Mouse (Mus musculus) spleen, postnatal 10 days (tissue): ENCODE measurements around the gene Pmepa1.
A peak's percentile ranks its signal among the peaks of the same experiment; 100 is the strongest.

ENCODE experiments used
- DNase-seq, 2 experiments: peaks; one replicate each; pipeline ENCODE4 v3.0.0; 2021 to 2022; ENCODE audit warnings: low spot score in 2 of 2

The Pmepa1 gene

DNA sequence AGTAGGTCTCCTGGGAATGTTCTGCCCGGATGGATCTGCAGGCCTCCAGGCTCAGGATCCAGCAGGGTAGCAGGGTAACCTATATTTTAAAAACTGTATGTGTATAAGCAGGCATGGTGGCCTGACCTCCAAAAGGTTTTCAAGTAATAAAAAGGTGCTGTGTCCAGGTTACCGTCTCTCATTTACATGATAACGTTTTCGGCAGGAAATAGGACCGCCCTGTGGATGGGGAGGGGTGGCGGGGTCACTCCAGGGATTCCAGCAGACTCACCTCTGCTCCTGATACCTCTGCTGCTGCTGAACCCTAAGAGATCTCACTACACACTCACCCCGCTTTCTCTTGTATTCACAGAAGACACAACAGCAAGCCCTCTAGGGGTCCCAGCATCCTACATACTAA lies 50.4 kb downstream of the Pmepa1 start:
- no peak for DNase-seq

DNA sequence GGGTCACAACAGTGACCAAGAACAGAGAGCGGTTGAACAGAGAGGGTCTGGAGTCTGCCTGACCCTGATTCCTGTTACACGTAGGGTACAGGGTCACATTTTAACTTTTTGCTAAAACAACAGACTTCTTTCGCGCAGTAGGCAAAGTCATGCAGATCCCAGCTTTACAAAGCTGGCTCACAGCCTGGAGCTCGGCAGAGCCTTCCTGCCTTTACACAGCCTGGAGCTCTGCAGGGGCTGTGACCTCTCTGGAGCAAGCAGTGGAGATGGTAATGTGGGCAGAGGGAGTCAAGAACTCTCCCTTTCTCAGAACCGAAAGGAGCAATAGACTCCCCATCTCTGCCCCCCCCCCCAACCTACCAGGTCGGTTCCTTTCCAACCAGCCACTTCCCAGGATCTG lies 51.5 kb downstream of the Pmepa1 start:
- no peak for DNase-seq

DNA sequence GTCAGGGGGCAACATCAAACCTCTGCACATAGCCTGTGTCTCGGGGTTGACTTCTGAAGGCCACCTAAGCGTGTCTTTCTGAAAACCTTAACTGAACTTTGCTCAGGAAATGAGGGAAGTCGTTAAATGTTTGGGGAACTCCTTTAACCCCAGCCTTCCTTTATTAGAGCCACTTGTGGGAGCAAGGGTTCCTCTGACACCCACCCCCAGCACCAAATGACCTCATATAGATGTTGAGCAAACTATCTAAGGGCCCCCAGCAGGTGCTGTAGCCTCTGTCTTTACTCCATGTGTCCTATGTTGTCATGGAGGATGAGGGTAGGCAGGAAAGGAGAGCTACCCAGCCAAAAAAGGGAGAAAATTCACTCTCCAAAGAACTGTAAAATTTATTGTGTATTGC lies 52.2 kb downstream of the Pmepa1 start:
- DNase-seq = no peak

DNA sequence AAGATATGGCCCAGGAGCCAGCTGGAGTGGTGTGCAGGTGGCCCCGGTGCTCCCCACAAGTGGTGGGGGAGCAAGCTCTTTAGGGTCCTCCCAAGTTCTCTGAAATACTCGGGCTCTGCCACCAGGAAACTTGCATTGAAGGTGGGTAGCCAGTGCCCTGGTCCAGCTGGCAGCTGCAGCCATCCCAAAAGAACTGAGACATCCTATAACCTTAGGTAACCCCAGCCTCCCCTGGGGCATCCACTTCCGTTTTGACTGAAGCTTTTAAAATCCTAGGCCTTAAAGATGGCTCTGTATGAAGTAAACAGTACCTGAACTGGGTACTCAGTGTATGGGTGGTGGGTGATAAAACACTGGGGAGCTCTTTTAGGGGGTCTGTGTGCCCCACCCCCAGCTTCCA lies 52.8 kb downstream of the Pmepa1 start:
- no peak for DNase-seq

DNA sequence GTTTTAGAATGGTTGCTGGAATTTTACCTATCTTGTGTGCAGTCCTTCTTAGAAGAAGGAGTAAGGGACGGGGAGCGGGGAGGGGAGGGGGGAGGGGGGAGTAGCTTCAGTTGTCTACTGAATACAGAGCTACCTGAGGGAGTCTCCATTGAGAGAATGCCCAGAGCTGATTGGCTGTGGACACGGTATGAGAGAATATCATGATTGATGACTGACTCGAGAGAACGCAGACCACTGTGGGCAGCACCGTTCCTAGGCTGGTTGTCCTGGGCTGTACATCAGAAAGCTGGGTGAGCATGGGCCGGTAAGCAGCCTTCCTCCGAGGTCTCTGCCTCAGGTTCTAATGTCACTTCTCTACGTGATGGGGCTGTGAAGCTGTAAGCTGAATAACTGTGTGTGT lies 55.6 kb downstream of the Pmepa1 start:
- DNase-seq = no peak

DNA sequence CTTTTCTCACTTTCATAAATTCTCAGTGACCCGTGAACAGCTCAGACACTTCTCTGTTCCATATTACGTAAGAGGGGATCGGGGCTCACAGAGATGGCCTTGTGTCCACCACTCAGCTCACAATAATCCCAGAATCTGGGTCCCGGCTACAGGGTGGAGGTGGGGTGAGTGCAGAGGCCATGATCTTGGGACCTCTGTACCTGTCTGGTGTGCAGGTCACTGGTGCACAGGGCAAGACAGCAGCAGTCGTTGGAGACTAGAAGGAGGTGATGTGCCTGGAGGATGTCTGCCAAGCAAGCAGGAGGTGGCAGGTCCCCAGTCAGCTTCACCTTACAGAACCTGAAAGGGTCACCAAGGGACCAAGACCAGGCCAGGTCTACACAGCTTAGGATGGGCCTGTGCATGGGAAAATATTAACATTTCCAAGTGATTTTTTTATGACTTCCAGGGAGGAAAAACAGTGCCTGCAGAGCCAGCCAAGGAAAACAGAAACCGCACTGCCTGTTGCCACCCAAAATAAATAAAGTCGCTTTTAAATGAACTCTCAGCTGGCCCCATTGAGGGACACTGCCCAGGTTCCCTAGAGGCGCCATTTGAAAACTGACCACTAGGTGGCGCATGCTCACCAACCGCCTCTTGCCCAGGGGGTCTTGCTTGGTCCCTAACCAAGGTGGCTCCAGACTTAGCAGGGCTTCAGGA lies 56.9 kb downstream of the Pmepa1 start:
- DNase-seq = peak in 1 of 2 experiments; percentile 56

DNA sequence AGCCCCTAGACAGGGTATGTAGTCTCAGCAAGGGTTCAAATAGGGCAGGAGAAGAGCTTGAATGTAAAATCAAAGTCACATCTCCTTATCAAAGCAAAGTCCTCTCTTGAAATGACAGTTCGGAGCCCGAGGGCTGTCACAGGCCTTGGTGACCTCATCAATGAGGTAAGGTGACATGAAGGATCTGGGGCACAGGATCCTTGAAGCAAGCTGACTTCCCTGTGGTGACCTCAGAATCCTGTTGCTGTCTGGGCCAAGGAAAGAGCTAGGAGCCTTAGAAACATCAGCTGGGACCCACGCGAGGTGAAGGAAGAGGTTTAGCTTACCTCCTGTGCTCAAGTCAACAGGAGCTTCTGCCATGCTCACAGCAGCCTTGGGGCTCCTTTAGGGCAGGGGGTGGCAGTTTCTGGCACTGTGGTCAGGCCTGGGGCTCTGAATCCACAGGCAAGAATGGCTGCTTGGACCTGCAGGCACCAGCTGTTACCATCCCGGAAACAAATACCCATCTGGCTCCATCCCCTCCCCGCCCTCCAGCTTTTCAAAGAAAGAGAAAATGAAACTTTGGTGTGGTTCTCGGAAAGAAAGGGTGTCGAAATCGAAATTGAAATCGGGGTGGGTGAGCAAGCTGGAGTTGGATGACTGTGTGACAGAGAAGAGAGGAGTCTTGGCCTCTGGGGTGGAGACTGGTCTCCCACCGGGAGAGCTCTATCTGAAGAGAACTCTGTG lies 57.8 kb downstream of the Pmepa1 start, which contains the start of gene Zbp1:
Gene Zbp1 (minus strand): TSS at position 508 of the 726 bp plus-strand sequence.
- peak in 1 of 2 experiments; percentile 35 for DNase-seq

DNA sequence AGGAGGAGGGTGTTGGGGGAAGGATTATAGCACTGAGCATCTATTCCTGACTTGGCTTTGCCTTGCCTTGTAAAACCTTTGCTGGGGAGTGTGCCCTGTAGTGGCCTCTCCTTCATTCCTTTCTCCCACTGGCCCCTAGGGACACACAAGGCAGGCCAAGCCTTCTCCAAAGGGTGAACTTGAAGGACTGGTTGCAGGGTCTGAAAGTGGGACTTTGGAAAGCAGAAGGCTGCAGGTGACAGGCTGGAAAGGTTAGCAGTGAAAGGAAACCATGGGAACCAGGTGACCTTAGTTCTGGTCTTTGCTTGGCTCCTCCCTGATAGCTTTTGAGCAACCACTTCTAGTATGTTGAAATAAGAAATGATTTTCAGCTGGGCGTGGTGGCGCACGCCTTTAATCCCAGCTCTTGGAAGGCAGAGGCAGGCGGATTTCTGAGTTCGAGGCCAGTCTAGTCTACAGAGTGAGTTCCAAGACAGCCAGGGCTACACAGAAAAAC lies 58.5 kb downstream of the Pmepa1 start:
- DNase-seq = peak in 1 of 2 experiments; percentile 7

DNA sequence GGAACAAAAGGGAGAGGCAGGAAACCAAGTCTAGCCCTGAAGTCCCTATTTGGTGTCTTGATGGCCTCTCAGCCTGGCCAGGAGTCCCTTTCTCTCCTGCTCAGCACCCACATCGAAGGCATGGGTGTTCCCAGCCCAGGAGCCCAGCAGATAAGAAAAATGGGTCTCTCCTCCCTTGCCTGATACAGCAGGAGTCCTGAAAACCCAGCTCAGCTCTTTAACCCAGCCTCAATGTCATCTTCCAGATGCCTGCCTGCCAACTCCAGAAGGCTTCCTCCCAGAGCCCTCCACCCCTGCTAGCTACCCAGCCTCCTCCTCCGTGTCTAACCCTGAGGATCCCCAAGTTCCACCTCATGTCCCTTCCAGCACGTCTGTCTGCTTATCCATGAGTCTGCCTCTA lies 59.1 kb downstream of the Pmepa1 start:
- no peak for DNase-seq

DNA sequence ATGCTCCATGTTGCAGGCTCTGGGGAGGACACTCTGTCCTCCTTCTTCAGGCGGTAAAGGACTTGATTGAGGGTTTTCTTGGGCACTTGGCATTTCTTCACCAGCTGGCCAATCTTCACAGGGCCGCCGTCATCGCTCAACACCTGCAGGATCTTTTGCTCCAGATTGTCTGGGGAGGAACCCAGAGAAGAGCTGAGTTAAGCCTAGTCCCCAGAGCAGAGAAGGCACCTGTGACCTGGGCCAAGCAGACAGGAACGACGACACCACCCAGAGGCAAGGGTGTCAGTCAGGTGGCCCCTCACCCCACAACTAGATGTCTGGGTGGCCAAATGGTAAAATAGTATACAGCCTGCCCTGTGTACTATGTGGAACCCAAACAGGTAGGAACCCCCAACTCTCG lies 59.5 kb downstream of the Pmepa1 start:
- peak in 1 of 2 experiments; percentile 10 for DNase-seq

DNA sequence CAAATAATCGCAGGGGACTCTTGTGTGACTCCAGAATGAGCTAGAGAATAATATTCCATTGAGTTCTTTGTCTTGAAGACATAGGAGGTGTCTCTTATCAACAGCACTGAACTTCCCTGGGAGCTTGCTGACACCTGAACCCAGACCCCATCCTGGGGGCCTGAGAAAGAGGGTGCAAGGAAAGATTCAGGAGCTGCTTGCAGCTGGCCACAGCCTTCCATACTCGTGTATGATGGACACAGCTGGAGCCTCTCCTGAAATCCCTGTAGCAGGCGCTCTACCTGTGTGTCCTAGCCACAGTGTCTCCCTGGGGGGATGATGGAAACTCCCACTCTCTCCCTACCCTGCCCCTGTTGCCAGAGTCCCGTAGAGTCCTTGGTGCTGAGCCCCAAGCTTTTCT lies 64.1 kb downstream of the Pmepa1 start:
- DNase-seq = peak in 1 of 2 experiments; percentile 0

DNA sequence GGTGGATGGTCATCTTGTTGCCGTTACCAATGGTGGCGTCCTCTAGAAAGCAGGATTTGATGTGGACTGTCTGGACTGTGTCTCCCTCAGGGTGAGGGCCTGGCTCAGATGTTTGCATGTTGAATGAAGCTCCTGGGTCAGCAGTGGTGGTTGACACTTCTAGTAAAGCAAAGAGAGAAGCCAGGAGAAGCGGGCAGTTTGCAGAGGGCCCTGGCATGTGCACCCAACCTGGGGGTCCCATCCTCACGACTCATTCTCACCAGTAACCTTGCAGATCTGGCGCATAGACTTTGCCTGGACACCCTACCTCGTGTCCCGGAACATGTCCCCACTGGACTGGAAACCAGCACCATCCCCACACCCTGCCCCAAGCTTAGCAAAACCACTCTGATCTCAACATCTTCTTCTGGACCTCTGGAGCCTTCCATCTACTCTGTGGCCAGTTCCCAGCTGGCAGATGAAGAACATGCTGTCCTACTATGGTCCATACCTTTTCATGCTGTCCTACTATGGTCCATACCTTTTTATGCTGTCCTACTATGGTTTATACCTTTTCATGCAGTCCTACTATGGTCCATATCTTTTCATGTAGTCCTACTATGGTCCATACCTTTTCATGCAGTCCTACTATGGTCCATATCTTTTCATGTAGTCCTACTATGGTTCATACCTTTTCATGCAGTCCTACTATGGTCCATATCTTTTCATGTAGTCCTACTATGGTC lies 67.1 kb downstream of the Pmepa1 start:
- DNase-seq = no peak

DNA sequence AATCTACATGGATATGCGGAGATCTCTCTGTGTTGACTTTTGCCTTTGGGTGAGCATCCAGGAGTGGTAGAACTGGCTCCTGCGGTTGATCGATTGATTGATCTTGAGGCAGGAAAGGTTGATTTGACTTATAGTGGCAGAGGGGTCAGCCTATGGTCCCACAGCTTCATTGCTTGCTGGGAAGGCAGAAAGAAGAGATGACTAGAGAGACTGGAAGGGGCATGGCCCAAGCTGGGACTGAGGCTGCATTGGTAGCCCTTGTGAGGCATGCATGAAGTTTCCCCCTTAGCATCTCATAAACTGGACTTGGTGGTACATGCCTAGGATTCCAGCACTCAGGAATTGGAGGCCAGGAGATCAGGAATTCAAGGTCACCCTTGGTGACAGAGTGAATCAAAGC lies 69.3 kb downstream of the Pmepa1 start:
- DNase-seq = no peak

DNA sequence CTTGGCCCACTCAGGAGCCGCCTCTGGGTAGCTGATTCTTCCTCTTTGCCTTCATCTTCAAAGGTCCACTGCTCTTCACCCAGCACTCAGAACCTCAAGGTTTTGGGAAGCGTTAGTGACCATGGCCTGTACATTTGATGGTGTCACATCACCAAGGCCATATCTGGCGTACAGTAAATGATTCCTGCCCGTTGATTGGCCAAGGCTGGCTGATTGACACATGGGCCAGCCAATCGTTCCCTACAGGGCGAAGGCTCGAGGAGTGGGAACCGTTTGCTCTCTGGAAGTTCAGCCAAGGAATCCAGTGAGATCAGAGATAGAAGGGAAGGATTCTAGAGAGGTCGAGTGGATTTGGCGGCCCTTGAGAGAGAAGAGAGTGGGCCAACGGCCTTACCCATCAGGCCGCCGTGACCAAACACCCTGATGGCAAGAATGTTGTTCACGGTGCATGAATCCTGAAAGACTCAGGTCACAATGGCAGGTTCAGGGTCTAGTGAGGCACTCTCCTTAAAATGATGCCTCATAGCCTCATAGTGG lies 70.7 kb downstream of the Pmepa1 start:
- DNase-seq = peak in 1 of 2 experiments; percentile 8

DNA sequence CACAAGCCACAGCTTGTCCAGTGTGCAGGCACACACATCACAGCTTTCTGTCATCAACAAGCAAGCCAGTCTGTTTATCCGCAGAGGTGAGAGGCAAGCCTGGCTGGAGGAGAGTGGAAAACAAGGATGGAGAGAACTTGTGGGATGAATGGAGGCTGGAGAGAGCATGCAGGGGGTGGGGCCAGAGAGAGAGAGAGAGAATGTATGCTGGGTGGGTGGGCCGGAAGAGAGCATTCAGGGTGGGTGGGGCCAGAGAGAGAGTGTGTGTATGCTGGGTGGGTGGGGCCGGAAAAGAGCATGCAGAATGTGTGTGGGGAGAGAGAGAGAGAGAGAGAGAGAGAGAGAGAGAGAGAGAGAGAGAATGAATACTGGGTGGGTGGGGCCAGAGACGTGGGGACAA lies 71.7 kb downstream of the Pmepa1 start:
- peak in 1 of 2 experiments; percentile 8 for DNase-seq

DNA sequence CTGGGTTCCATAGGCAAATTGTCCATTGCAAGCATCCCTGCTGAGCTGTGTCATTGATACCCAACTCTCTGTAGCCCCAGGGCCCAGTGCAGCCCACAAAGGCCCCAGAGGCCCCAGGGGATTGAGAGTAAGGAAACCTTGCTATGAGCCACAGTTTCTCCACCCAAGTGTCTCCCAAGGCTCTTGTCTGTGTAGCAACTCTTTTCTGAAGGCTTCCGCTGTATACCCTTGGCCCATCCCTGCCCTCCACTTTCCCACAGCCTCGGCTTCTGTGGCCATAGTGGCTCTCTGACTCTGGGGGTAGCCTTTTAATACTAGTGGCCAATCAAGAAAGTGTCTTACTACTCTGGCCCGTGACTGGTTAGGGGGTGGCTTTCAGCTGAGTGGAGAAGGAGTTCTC lies 72.6 kb downstream of the Pmepa1 start:
- peak in 1 of 2 experiments; percentile 8 for DNase-seq

DNA sequence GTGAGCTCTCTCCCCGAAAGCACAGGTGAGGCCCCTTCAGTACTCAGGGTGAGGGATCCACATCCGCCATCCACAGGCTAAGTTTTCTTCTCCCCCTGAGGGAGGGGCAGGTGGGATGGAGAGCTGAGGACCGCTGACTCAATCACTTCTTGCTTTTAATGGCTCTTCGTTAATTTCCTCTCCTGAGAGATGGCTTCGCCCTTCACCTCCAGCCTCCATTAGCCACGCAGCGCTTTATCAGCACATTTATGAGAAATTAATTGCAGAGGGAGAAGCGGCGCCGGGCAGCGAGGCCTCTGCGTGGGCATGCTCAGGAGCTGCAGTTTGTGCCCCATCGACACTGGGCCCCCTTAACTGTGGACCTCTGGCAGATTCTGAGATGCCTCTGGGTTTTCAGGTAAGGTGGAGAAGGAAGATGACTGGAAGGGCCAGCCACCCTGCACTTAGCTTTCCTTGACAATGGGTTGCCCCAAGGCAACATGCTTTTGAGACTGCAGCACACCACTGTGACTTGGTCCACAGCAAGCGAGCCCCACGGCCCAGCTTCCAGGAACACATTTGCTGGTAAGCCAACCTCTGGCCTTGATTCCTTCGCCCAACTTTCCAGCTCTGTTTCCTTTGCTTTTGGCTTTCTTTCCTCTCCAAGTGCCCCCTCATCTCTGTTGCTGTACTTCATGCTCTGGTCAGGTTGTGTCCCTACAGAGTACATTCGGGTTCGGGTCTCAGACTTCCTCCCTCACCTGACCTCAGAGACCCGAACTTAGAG lies 73.2 kb downstream of the Pmepa1 start:
- DNase-seq = peak in 1 of 2 experiments; percentile 10

DNA sequence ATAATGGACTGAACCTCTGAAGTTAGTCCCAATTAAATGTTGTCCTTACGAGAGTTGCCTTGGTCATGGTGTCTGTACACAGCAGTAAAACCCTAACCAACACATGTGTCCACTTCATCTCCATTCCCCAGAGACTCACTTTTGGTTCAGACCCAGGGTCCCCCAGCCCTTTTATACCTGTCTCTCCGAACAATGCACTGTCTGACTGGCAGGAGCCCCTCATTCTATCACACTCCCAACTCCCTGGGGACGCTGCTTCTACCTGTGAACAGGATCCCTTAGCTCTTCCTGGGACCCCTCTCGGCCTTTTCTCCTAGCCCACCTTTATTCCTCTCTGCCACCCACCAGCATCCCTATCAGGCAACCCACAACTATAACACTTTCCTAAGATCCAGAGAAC lies 81.5 kb downstream of the Pmepa1 start:
- no peak for DNase-seq

DNA sequence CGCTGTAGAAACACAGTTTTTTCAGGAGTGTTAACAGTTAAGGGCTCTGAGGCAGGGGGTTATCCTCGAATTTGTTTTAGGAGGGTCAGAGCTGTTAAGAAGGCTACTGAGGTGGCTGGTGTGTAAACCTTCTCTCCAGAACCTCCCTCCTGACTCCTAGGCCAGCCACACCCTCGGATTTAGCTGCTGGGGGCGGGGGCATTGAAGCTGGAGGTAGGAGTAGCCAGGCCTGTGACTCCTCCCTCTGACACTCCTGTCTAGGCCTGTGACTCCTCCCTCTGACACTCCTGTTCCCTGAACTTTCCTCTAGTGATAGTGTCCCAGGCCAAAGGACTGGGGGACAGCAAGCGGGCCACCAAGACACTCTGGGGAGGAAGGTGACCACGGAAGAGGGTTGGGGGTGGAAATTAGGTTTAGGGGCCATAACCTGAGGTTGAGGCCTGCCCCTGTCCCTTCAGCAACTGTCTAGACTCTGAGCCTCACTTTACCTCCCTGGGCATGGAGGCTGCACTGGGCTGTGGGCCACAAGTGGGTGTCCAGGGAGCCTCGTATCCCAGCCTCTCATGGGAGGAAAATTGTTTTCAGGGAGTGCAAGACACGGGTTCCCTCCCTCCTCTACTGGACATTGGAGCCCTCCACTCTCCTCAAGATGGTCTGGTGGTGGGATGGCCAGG lies 89.0 kb downstream of the Pmepa1 start:
- DNase-seq = peak in 1 of 2 experiments; percentile 24

DNA sequence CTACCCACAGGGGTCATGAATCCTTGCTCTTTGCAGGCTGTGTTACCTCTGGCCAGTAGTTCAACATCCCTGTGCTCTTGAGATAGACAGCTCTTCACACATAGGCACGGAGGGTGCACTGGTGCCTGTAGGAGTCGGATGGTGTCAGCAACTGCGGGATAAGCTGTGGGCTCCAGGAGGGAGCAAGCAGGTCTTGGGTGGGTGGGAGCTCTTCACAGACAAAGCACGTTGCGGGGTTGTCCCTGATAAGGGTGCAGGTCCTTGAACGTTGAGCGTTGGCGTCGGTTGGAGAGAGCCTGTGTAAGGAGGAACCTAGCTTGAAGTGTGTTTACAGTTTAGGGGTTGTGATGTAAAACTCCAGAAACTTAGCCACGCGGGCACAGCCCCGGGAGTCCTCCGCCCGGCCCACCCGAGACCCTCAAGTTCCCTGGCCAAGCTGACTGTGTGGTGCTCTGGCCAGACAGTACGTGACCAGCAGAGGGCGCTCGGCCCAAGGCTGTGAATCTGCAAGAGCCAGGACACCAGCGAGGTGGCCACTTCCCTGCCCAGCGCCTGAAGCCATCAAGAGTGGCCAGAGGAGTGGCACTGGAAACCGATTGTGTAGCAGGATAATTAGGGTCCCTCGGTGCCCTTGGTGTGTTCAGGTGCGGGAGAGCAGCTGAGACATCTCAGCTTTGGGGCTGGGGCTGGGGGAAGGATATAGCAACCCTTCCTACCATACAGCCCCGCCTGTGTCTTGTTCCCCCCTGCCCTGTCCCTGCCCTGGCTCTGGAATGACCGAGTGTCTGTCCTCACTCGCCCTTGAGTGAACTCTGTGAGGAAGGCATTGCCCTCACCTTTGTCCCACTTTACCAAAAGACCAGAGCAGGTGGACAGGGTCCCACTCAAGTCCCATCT lies 90.0 kb downstream of the Pmepa1 start:
- peak; percentile 69 to 87 for DNase-seq
